Mouse (Mus musculus) left cerebral cortex, adult 2 months (tissue): ENCODE measurements around the gene Eps8l3. TPM values are rescaled to one million over a fixed set of nuclear protein-coding genes. Genes with fewer than 3 reads are reported as not detected.
A peak's percentile ranks its signal among the peaks of the same experiment; 100 is the strongest.
"Not testable (repeated sequence)": the region's sequence is repeated elsewhere in the genome, so short reads cannot be mapped to it uniquely, and the experiment has no call there.

Source experiments
- DNase-seq, 2 experiments: peaks; one replicate each; pipeline ENCODE4 v3.0.0; 2021 to 2022; ENCODE audit warnings: low spot score in 2 of 2, mixed read lengths in 1 of 2; ENCODE audit errors: extremely low spot score in 1 of 2
- H3K27ac ChIP-seq: fragments of 200-600 bp; 2 replicates; pipeline ENCODE4 v1.8.1; 2022
- H3K4me3 ChIP-seq: fragments of 200-600 bp; 2 replicates; pipeline ENCODE4 v1.8.1; 2022
- CTCF ChIP-seq: fragments of 200-600 bp; IDR thresholded peaks from 2 replicates; pipeline ENCODE4 v1.8.1; 2022; ENCODE audit warnings: antibody characterized with exemption, mild to moderate bottlenecking, moderate library complexity
- intact Hi-C: fragments of 180-260 bp; cut with DNase I; formaldehyde crosslinking; loops from one replicate; pipeline ENCODE4 v1.15.1; 2025
- total RNA-seq, 2 experiments: library from RNA; stranded (reverse); gene quantifications; 2 replicates each; pipeline ENCODE4 v1.2.3; 2021

Gene Eps8l3
- total RNA-seq, 2 experiments from 2014 or later = not detected

DNA sequence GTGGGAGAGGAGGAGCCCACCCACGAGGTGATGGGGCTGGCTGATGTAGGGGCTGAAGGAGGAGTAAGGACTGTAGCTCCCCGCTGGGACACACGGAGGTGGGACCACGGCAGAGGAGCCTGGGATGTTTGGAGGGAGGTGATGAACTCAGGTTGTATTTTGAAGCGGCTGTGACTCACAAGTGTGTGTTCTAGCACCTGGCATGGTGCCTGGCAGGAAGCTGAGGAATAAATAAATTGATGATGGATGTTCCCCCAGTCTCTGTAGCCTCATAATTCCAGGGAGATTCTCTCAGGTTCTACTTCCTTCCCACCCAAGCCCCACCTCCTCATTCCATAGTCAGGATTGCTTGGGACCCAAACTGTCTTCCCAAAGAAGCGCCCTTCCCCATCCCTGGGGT lies 1.8 kb upstream of the Eps8l3 start:
- Histone ChIP-seq H3K27ac (no peak overlapping the region), H3K4me3 (no peak overlapping the region)
- DNase-seq = no peak
- TF ChIP-seq CTCF = no peak
- intact Hi-C loops = no loop called here

GRCm38 (mm10) chr3:107877747-107878736 lies 1.0 kb downstream of the Eps8l3 start:
- TF ChIP-seq CTCF = no peak
- no peak for DNase-seq
- no peak overlapping the region for H3K4me3 ChIP-seq
- no peak overlapping the region for H3K27ac ChIP-seq
- intact Hi-C loops = no loop called here

DNA sequence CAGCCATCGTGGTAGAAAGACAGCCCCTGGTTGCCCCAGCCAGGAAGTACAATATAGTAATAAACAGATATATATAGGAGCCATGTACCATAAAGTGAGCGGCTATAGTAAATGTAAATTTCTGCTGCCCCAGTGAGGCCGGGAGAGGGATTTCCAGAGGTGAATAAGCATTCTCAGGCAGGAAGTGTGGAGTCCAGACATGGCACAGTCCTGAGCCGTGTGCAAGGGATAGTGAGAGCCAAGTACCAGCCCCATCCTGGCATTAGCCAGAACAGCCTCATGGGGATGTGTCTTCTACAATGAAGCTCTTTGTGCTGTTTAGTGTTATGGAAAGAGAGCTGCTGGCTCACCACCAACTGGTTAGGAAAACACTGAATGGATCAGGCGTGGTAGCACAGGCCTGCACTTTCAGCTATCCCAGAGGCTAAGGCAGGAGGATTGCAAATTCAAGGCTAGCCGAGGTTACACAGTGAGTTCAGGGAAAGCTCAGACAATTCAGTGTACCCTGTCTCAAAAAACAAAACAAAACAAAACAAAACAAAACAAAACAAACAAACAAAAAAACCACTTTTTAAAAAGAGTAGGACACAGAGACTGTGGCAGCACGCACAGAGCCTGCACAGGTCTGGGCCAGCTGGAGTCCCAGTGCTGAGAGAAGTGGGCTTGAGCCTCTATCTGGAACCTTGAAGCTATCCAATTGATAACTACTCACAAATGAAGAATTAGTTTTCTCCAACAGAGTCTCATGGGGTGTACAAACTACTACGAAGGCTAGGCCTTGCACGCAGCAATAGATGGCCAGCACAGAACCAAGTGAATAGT lies 10.9 kb downstream of the Eps8l3 start:
- no peak; the same call in 1 of the 2 replicates for TF ChIP-seq CTCF
- Histone ChIP-seq H3K4me3 (no peak overlapping the region), H3K27ac (peak overlapping the region; percentile 83)
- peak in 1 of 2 experiments; percentile 51 for DNase-seq
- intact Hi-C loops = no loop called here

DNA sequence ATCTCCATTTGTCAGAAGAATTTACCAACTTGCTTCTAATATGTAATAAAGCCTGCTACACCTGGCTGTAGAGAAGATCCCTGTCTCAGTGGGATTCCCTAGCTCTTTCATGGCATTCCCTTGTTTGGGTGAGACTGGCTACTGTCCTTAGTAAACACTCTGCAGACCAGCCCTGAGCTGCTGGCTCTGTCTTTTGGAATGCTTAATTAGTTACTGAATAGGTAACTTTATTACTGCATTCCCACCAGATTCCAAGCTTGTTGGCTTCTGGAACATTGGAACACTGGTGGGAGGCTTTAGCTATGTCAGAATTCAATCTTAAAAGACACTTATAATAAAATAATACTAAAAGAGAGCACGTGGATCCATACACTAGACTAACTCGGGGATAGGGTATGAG lies 12.2 kb downstream of the Eps8l3 start:
- DNase-seq, H3K4me3 ChIP-seq, intact Hi-C loops: not testable (repeated sequence)
- peak overlapping the region; percentile 15; the same call in 1 of the 2 replicates for H3K27ac ChIP-seq

DNA sequence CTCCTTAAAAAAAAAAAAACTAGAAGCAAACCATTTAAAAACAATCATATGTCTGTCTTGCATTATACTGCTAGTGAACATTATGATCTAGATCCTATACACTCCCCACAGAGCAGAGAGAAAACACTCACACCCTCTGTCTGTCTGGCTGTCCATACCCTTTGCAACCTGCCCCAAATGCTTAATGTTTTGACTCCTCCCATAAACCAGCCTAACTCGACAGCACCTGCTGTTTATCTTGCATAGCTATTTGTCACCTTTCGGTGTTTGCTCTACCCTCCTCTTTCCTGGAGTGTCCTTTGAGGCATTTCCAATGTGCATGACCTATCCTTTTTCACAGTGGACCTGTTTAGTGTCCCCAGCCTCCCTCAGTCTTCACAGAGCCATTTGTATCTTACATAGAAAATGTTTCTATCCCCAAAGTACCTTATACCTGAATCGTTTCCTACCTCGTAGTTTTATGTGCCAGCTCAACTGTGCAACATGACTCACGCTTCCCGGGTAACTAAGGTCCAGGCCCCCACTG lies 18.2 kb downstream of the Eps8l3 start:
- no peak for TF ChIP-seq CTCF
- peak overlapping the region; percentile 76 for H3K27ac ChIP-seq
- intact Hi-C loops = no loop called here
- DNase-seq = no peak
- peak overlapping the region; percentile 77 for H3K4me3 ChIP-seq

DNA sequence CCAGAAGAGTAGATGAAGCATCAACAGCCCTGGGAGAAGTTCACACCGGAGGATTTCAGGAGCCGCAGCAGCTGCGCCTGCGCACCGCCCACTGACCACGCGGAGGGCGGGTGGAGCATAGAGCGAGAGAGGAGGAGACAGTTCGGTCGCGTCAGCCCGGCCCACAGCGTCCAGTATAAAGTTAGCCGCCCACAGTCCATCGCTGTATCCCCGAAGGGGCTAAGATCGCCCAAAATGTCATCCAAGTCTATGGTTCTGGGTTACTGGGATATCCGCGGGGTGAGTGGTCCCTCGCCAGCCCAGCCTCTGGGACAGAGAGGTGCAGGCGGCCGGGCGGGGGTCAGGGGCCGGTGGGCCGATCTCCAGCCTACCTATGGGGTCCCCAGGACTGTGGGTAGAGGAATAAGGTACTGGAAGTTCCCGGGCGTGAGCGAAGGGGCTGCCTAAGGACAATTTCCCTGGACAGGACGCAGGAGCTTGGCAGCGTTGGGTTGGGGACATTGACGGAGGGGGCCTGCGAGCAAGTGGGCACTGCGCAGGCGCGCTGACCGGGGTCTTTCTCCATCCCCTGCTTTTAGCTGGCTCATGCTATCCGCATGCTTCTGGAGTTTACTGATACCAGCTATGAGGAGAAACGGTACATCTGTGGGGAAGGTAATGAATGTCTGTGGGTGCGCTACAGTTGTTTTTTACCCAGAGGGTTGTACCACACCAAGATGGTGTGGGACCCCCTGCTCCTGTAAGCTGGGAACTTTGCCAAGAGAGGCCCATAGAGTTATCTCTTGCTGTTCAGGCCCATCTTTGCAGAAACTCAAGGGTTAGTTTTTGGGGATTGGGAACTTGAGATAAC lies 18.9 kb downstream of the Eps8l3 start, which contains the start of gene Gstm5:
Gene Gstm5, plus strand, starts transcription at position 102 of the 850 bp plus-strand sequence.
- intact Hi-C loops = no loop called here
- no peak for TF ChIP-seq CTCF
- H3K27ac ChIP-seq = peak within 1 kb of the TSS; percentile 76
- peak; percentile 89 to 90 for DNase-seq
- H3K4me3 ChIP-seq = peak within 1 kb of the TSS; percentile 77

DNA sequence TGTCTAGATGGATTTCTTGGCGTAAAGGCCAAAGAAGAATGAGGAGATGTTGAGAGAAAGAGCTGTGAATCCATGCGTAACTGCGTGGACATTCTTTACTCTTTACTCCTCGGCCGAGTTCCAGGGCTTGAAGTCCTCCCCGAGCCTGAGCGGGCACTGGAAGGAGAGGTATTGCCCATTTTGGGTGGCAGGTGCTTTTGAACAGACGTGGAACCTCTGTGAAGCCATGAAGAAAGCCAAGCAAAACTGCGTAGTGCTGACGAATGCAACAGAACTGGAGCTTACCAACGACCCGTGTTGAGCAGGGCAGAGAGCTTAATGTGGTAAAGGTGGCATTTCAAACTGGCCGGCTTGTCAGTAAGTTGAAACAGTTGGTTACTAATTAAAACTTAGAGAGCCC lies 21.7 kb downstream of the Eps8l3 start:
- Histone ChIP-seq H3K4me3 (no peak overlapping the region), H3K27ac (no peak overlapping the region)
- DNase-seq = no peak
- no peak for TF ChIP-seq CTCF
- intact Hi-C loops = no loop called here

GRCm38 (mm10) chr3:107900955-107901673 lies 24.1 kb downstream of the Eps8l3 start:
- no peak for TF ChIP-seq CTCF

GRCm38 (mm10) chr3:107905942-107906341 lies 28.9 kb downstream of the Eps8l3 start:
- no peak overlapping the region for H3K4me3 ChIP-seq
- no peak overlapping the region for H3K27ac ChIP-seq
- TF ChIP-seq CTCF = no peak
- no peak for DNase-seq
- intact Hi-C loops = no loop called here

More at GRCm38 (mm10) chr3:107900955-107901673, 24.1 kb downstream of the Eps8l3 start:
- Histone ChIP-seq H3K4me3 (no peak overlapping the region), H3K27ac (no peak overlapping the region)
- intact Hi-C loops = no loop called here
- no peak for DNase-seq

- intact Hi-C loops = loop anchor here (5.0 kb wide), 2 partner anchors 146 to 219 kb away; partner anchors contain the start of gene Ahcyl1
- no peak for TF ChIP-seq CTCF
- no peak overlapping the region for H3K27ac ChIP-seq
- no peak for DNase-seq
- no peak overlapping the region for H3K4me3 ChIP-seq
Observed at GRCm38 (mm10) chr3:107916674-107917073, 39.6 kb downstream of the Eps8l3 start.
